8 mouse cellular contexts compared by ENCODE assay signal in genomic region chr5:97081481-97081880, GRCm38 (mm10). TPM values are rescaled to one million over a fixed set of nuclear protein-coding genes. Genes with fewer than 3 reads are reported as not detected.
A peak's percentile ranks its signal among the peaks of the same experiment; 100 is the strongest.
DNase-seq lines count a peak whose midpoint lies in the region; ATAC-seq and TF ChIP-seq lines count a peak whose summit lies in the region.

No protein-coding gene starts in this region.

- TF ChIP-seq POLR2A in lung, adult 2 months (IDR thresholded peaks at IDR 0.05; ENCODE audit: borderline replicate concordance, extremely low read depth, low read depth, low read length), result no peak
- no peak for TF ChIP-seq POLR2A in embryonic fibroblast, embryonic 13.5 days (IDR thresholded peaks at IDR 0.05; ENCODE audit: low read depth, low read length)

- H3K4me1 ChIP-seq in lung, adult 2 months (ENCODE audit: control insufficient read depth, insufficient read depth, low read length), result no peaks in the 10 kb centered on the region
- H3K4me1 ChIP-seq in embryonic fibroblast, embryonic 13.5 days (ENCODE audit: control insufficient read depth, insufficient read depth, low read length), result no peaks in the 10 kb centered on the region
- H3K4me1 ChIP-seq in lung, postnatal 0 days (ENCODE audit: insufficient read depth, low read depth, low read length), result no peaks in the 10 kb centered on the region

- H3K9ac ChIP-seq in lung, postnatal 0 days (replicated peaks; ENCODE audit: low read depth), result no peak overlapping the region

- TF ChIP-seq EP300 in lung, postnatal 0 days (IDR thresholded peaks at IDR 0.05), result no peak

- no peak overlapping the region for H3K4me3 ChIP-seq in lung, adult 2 months (replicated peaks; ENCODE audit: extremely low read depth, low read depth, low read length)
- no peak overlapping the region for H3K4me3 ChIP-seq in embryonic fibroblast, embryonic 13.5 days (ENCODE audit: insufficient read depth, low read length)
- no peak overlapping the region for H3K4me3 ChIP-seq in lung, postnatal 0 days (ENCODE audit: low read depth, low read length)

- DNase-seq in embryo, embryonic 10 days (ENCODE audit: low spot score), result peak; percentile 36
- no peak for DNase-seq in embryo, embryonic 9.5 days (ENCODE audit: extremely low spot score)
- DNase-seq in lung, adult 2 months, result no peak
- DNase-seq in lung, postnatal 4 days, result no peak
- peak; percentile 29 for DNase-seq in lung, postnatal 0 days (ENCODE audit: low spot score)
- no peak for DNase-seq in thymus, postnatal 4 days
- no peak for DNase-seq in urinary bladder, postnatal 25 days (ENCODE audit: low spot score)

- H3K4me2 ChIP-seq in lung, postnatal 0 days (replicated peaks; ENCODE audit: low read depth, low read length), result no peak overlapping the region

- whole genome bisulfite sequencing in lung, adult 2 months, result 60% methylated on average over 3 of the region's 3 CpGs
- WGBS in lung, postnatal 0 days, result 63% methylated on average over 3 of the region's 3 CpGs

- H3K9me3 ChIP-seq in lung, postnatal 0 days (ENCODE audit: low read length), result no peaks in the 10 kb centered on the region

- H3K36me3 ChIP-seq in lung, postnatal 0 days (ENCODE audit: insufficient read depth, low read length), result peaks cover 5% of the 10 kb centered on the region; the same call in 1 of the 2 replicates

- no peak overlapping the region for H3K27ac ChIP-seq in embryonic fibroblast, embryonic 13.5 days (ENCODE audit: insufficient read depth, low read length)
- H3K27ac ChIP-seq in lung, postnatal 0 days (ENCODE audit: low read length), result no peak overlapping the region

- no peaks in the 10 kb centered on the region for H3K27me3 ChIP-seq in lung, postnatal 0 days (replicated peaks; ENCODE audit: insufficient read depth, low read length)

- TF ChIP-seq CTCF in lung, adult 2 months (IDR thresholded peaks at IDR 0.05; ENCODE audit: insufficient read depth, low read length), result peak; percentile 61
- TF ChIP-seq CTCF in embryonic fibroblast, embryonic 13.5 days (IDR thresholded peaks at IDR 0.05; ENCODE audit: borderline replicate concordance, insufficient read depth, low read length), result peak; percentile 38; the same call in 1 of the 2 replicates
- peak; percentile 62 for TF ChIP-seq CTCF in lung, postnatal 0 days (IDR thresholded peaks at IDR 0.05)

- no peak for ATAC-seq in lung, postnatal 0 days

RNA-seq across cellular contexts. Expression of gene Paqr3, which starts 29.9 kb away (rescaled TPM):
- 4.9 and 9.0 TPM in 2 replicates for polyA plus RNA-seq in lung, adult 2 months (2012; rRNA removed)
- polyA plus RNA-seq in embryonic fibroblast, embryonic 13.5 days (2011; ENCODE audit: insufficient read length, low read depth, missing spikeins), result 8.7 and 13.5 TPM in 2 replicates
- polyA plus RNA-seq in lung, postnatal 0 days (2015; fragmentation: Nextera tagmentation; extraction: Ambion mirVana), result 1.2 and 1.4 TPM in 2 replicates

Comparison
In these comparisons a context has a peak if more than half of its experiments do, and no peak if none do; other contexts are left out.
1. DNase-seq: peak in embryo, embryonic 10 days (single experiment) and lung, postnatal 0 days (single experiment); none in embryo, embryonic 9.5 days (single experiment), lung, adult 2 months (single experiment), lung, postnatal 4 days (0 of 2), thymus, postnatal 4 days (single experiment) and urinary bladder, postnatal 25 days (single experiment).
2. Peak in every context shown above with its lines, with median percentiles within 50 percentile points of each other: CTCF ChIP-seq.